Mouse (Mus musculus) cerebellum, adult 18-20 months (tissue): Measurements from ENCODE around the gene Hamp2.
A peak's percentile ranks its signal among the peaks of the same experiment; 100 is the strongest.
"Not testable (repeated sequence)": the region's sequence is repeated elsewhere in the genome, so short reads cannot be mapped to it uniquely, and the experiment has no call there.

Source experiments
- DNase-seq, 2 experiments: peaks; one replicate each; pipeline ENCODE4 v3.0.0; 2021

Hamp2 gene

GRCm38 (mm10) chr7:30952441-30953265 is 28.2 kb upstream of the Hamp2 start:
- DNase-seq, result no peak

GRCm38 (mm10) chr7:30949902-30950301 is 25.4 kb upstream of the Hamp2 start:
- DNase-seq, result not testable (repeated sequence)

- no peak for DNase-seq
These were observed 21.4 kb upstream of the Hamp2 start for GRCm38 (mm10) chr7:30945876-30946275.

- not testable (repeated sequence) for DNase-seq
These were observed 21.0 kb upstream of the Hamp2 start for GRCm38 (mm10) chr7:30945466-30945865.

- not testable (repeated sequence) for DNase-seq
These were observed 20.2 kb upstream of the Hamp2 start for GRCm38 (mm10) chr7:30944706-30945105.

GRCm38 (mm10) chr7:30943909-30944635 is 19.6 kb upstream of the Hamp2 start, which contains the start of gene Hamp:
Gene Hamp, minus strand, starts transcription at chr7:30944032.
- no peak for DNase-seq

- not testable (repeated sequence) for DNase-seq
These were observed 17.9 kb upstream of the Hamp2 start for GRCm38 (mm10) chr7:30942365-30942764.

- not testable (repeated sequence) for DNase-seq
These were observed 15.6 kb upstream of the Hamp2 start for GRCm38 (mm10) chr7:30940070-30940469.

GRCm38 (mm10) chr7:30935422-30936099 is 11.1 kb upstream of the Hamp2 start:
- not testable (repeated sequence) for DNase-seq

GRCm38 (mm10) chr7:30924071-30924470 is 410 bp downstream of the Hamp2 start:
- no peak for DNase-seq

- not testable (repeated sequence) for DNase-seq
These were observed 2.0 kb downstream of the Hamp2 start for GRCm38 (mm10) chr7:30922490-30922889.

GRCm38 (mm10) chr7:30920217-30920616 is 4.3 kb downstream of the Hamp2 start:
- DNase-seq, result no peak

- no peak for DNase-seq
These were observed 7.3 kb downstream of the Hamp2 start for GRCm38 (mm10) chr7:30917219-30917618.

- no peak for DNase-seq
These were observed 7.8 kb downstream of the Hamp2 start for GRCm38 (mm10) chr7:30916713-30917112.

GRCm38 (mm10) chr7:30914732-30915131 is 9.7 kb downstream of the Hamp2 start, which contains the start of gene Mag:
Gene Mag, minus strand, starts transcription at chr7:30914873.
- DNase-seq, result peak in 1 of 2 experiments; percentile 17

GRCm38 (mm10) chr7:30909773-30910172 is 14.7 kb downstream of the Hamp2 start:
- no peak for DNase-seq

- DNase-seq, result no peak
These were observed 15.5 kb downstream of the Hamp2 start for GRCm38 (mm10) chr7:30908992-30909431.

- no peak for DNase-seq
These were observed 16.0 kb downstream of the Hamp2 start for GRCm38 (mm10) chr7:30908277-30908991.

GRCm38 (mm10) chr7:30904042-30904441 is 20.4 kb downstream of the Hamp2 start:
- peak in 1 of 2 experiments; percentile 9 for DNase-seq

- no peak for DNase-seq
These were observed 29.3 kb downstream of the Hamp2 start for GRCm38 (mm10) chr7:30895217-30895616.

- DNase-seq, result no peak
These were observed 32.0 kb downstream of the Hamp2 start for GRCm38 (mm10) chr7:30892515-30892914.

GRCm38 (mm10) chr7:30891746-30892145 is 32.7 kb downstream of the Hamp2 start:
- no peak for DNase-seq
